Mouse (Mus musculus): Measurements from ENCODE around the gene Drd4.

GRCm38 (mm10) chr7:141291921-141292582 lies at the start of gene Drd4:
- TF ChIP-seq CTCF (IDR thresholded peaks at IDR 0.05; ENCODE audit: extremely low read depth, insufficient read depth, insufficient read length, insufficient replicate concordance) (no peak), POLR2A (IDR thresholded peaks at IDR 0.05; ENCODE audit: low read depth, low read length) (no peak)
